Mouse (Mus musculus): ENCODE data around the gene Tmem140. TPM values are rescaled to one million over a fixed set of nuclear protein-coding genes. Genes with fewer than 3 reads are reported as not detected.

Gene Tmem140
- polyA plus RNA-seq, 1 experiment from 2014 or later = 0.65 TPM

GRCm38 (mm10) chr6:34901911-34902444 is 39.0 kb downstream of the Tmem140 start:
- WGBS = 79% methylated on average over 9 of the region's 9 CpGs
- ATAC-seq (no peak), DNase-seq (ENCODE audit: low spot score) (no peak)
- Histone ChIP-seq H3K36me3 (ENCODE audit: control insufficient read depth, insufficient read depth, low read length) (peaks cover 51% of the 10 kb centered on the region), H3K27me3 (replicated peaks; ENCODE audit: control insufficient read depth, insufficient read depth, low read length) (no peaks in the 10 kb centered on the region), H3K4me2 (ENCODE audit: low read length) (no peak overlapping the region), H3K27ac (ENCODE audit: low read depth, low read length) (no peak overlapping the region), H3K9me3 (replicated peaks; ENCODE audit: control insufficient read depth, low read length) (no peaks in the 10 kb centered on the region), H3K9ac (ENCODE audit: low read length) (no peak overlapping the region), H3K4me1 (ENCODE audit: control insufficient read depth, insufficient read depth, low read length) (no peaks in the 10 kb centered on the region), H3K4me3 (ENCODE audit: low read depth, low read length) (no peak overlapping the region)

GRCm38 (mm10) chr6:34902578-34902977 is 39.6 kb downstream of the Tmem140 start:
- H3K36me3 ChIP-seq (ENCODE audit: control insufficient read depth, insufficient read depth, low read length) = peaks cover 57% of the 10 kb centered on the region

GRCm38 (mm10) chr6:34903441-34903840 is 40.5 kb downstream of the Tmem140 start:
- DNase-seq (ENCODE audit: low spot score) (no peak), ATAC-seq (no peak)
- Histone ChIP-seq H3K4me2 (ENCODE audit: low read length) (no peak overlapping the region), H3K27me3 (replicated peaks; ENCODE audit: control insufficient read depth, insufficient read depth, low read length) (no peaks in the 10 kb centered on the region), H3K9me3 (replicated peaks; ENCODE audit: control insufficient read depth, low read length) (no peaks in the 10 kb centered on the region), H3K27ac (ENCODE audit: low read depth, low read length) (no peak overlapping the region), H3K4me3 (ENCODE audit: low read depth, low read length) (no peak overlapping the region), H3K9ac (ENCODE audit: low read length) (no peak overlapping the region), H3K36me3 (ENCODE audit: control insufficient read depth, insufficient read depth, low read length) (peaks cover 63% of the 10 kb centered on the region), H3K4me1 (ENCODE audit: control insufficient read depth, insufficient read depth, low read length) (no peaks in the 10 kb centered on the region)
- 86% methylated on average over 5 of the region's 5 CpGs for WGBS

More at GRCm38 (mm10) chr6:34902578-34902977, 39.6 kb downstream of the Tmem140 start:
- DNase-seq (ENCODE audit: low spot score) (no peak), ATAC-seq (no peak)
- no peak overlapping the region for H3K27ac ChIP-seq (ENCODE audit: low read depth, low read length)
- no peaks in the 10 kb centered on the region for H3K4me1 ChIP-seq (ENCODE audit: control insufficient read depth, insufficient read depth, low read length)
- no peak overlapping the region for H3K4me2 ChIP-seq (ENCODE audit: low read length)
- WGBS = 92% methylated on average over 7 of the region's 7 CpGs
- no peaks in the 10 kb centered on the region for H3K27me3 ChIP-seq (replicated peaks; ENCODE audit: control insufficient read depth, insufficient read depth, low read length)
- H3K9ac ChIP-seq (ENCODE audit: low read length) = no peak overlapping the region
- H3K9me3 ChIP-seq (replicated peaks; ENCODE audit: control insufficient read depth, low read length) = no peaks in the 10 kb centered on the region
- H3K4me3 ChIP-seq (ENCODE audit: low read depth, low read length) = no peak overlapping the region

- no peaks in the 10 kb centered on the region for H3K4me1 ChIP-seq (ENCODE audit: control insufficient read depth, insufficient read depth, low read length)
- no peak overlapping the region for H3K9ac ChIP-seq (ENCODE audit: low read length)
- no peaks in the 10 kb centered on the region for H3K9me3 ChIP-seq (replicated peaks; ENCODE audit: control insufficient read depth, low read length)
- H3K27me3 ChIP-seq (replicated peaks; ENCODE audit: control insufficient read depth, insufficient read depth, low read length) = no peaks in the 10 kb centered on the region
- no peak for DNase-seq (ENCODE audit: low spot score)
- H3K4me2 ChIP-seq (ENCODE audit: low read length) = no peak overlapping the region
- no peak for ATAC-seq
- no peak overlapping the region for H3K4me3 ChIP-seq (ENCODE audit: low read depth, low read length)
- 81% methylated on average over 10 of the region's 10 CpGs for WGBS
- peaks cover 63% of the 10 kb centered on the region for H3K36me3 ChIP-seq (ENCODE audit: control insufficient read depth, insufficient read depth, low read length)
- H3K27ac ChIP-seq (ENCODE audit: low read depth, low read length) = no peak overlapping the region
Observed at GRCm38 (mm10) chr6:34903851-34904250, 40.9 kb downstream of the Tmem140 start.

- WGBS = 91% methylated on average over 6 of the region's 6 CpGs
- ATAC-seq = no peak
- peaks cover 58% of the 10 kb centered on the region for H3K36me3 ChIP-seq (ENCODE audit: control insufficient read depth, insufficient read depth, low read length)
Observed at GRCm38 (mm10) chr6:34904361-34904760, 41.4 kb downstream of the Tmem140 start.

GRCm38 (mm10) chr6:34906125-34906524 is 43.2 kb downstream of the Tmem140 start:
- Histone ChIP-seq H3K36me3 (ENCODE audit: control insufficient read depth, insufficient read depth, low read length) (peaks cover 44% of the 10 kb centered on the region), H3K27ac (ENCODE audit: low read depth, low read length) (no peak overlapping the region)
- 83% methylated on average over 2 of the region's 2 CpGs for WGBS

More at GRCm38 (mm10) chr6:34904361-34904760, 41.4 kb downstream of the Tmem140 start:
- DNase-seq (ENCODE audit: low spot score) = no peak
- no peak overlapping the region for H3K4me3 ChIP-seq (ENCODE audit: low read depth, low read length)
- H3K9ac ChIP-seq (ENCODE audit: low read length) = no peak overlapping the region
- H3K4me2 ChIP-seq (ENCODE audit: low read length) = no peak overlapping the region
- no peaks in the 10 kb centered on the region for H3K27me3 ChIP-seq (replicated peaks; ENCODE audit: control insufficient read depth, insufficient read depth, low read length)
- H3K4me1 ChIP-seq (ENCODE audit: control insufficient read depth, insufficient read depth, low read length) = peaks cover 2% of the 10 kb centered on the region; the same call in 1 of the 2 replicates
- no peak overlapping the region for H3K27ac ChIP-seq (ENCODE audit: low read depth, low read length)
- no peaks in the 10 kb centered on the region for H3K9me3 ChIP-seq (replicated peaks; ENCODE audit: control insufficient read depth, low read length)

GRCm38 (mm10) chr6:34906661-34907060 is 43.7 kb downstream of the Tmem140 start:
- Histone ChIP-seq H3K9ac (ENCODE audit: low read length) (no peak overlapping the region), H3K4me3 (ENCODE audit: low read depth, low read length) (no peak overlapping the region), H3K27me3 (replicated peaks; ENCODE audit: control insufficient read depth, insufficient read depth, low read length) (no peaks in the 10 kb centered on the region), H3K27ac (ENCODE audit: low read depth, low read length) (no peak overlapping the region), H3K36me3 (ENCODE audit: control insufficient read depth, insufficient read depth, low read length) (peaks cover 44% of the 10 kb centered on the region), H3K4me1 (ENCODE audit: control insufficient read depth, insufficient read depth, low read length) (peaks cover 9% of the 10 kb centered on the region), H3K9me3 (replicated peaks; ENCODE audit: control insufficient read depth, low read length) (no peaks in the 10 kb centered on the region), H3K4me2 (ENCODE audit: low read length) (no peak overlapping the region)
- 91% methylated on average over 4 of the region's 4 CpGs for WGBS
- DNase-seq (ENCODE audit: low spot score) (no peak), ATAC-seq (no peak)

More at GRCm38 (mm10) chr6:34906125-34906524, 43.2 kb downstream of the Tmem140 start:
- no peak overlapping the region for H3K4me2 ChIP-seq (ENCODE audit: low read length)
- no peaks in the 10 kb centered on the region for H3K27me3 ChIP-seq (replicated peaks; ENCODE audit: control insufficient read depth, insufficient read depth, low read length)
- peaks cover 9% of the 10 kb centered on the region for H3K4me1 ChIP-seq (ENCODE audit: control insufficient read depth, insufficient read depth, low read length)
- no peak overlapping the region for H3K9ac ChIP-seq (ENCODE audit: low read length)
- DNase-seq (ENCODE audit: low spot score) (no peak), ATAC-seq (no peak)
- no peaks in the 10 kb centered on the region for H3K9me3 ChIP-seq (replicated peaks; ENCODE audit: control insufficient read depth, low read length)
- no peak overlapping the region for H3K4me3 ChIP-seq (ENCODE audit: low read depth, low read length)

GRCm38 (mm10) chr6:34907121-34907614 is 44.2 kb downstream of the Tmem140 start:
- peaks cover 40% of the 10 kb centered on the region for H3K36me3 ChIP-seq (ENCODE audit: control insufficient read depth, insufficient read depth, low read length)
- H3K9ac ChIP-seq (ENCODE audit: low read length) = no peak overlapping the region
- no peaks in the 10 kb centered on the region for H3K9me3 ChIP-seq (replicated peaks; ENCODE audit: control insufficient read depth, low read length)
- H3K4me3 ChIP-seq (ENCODE audit: low read depth, low read length) = no peak overlapping the region
- H3K27me3 ChIP-seq (replicated peaks; ENCODE audit: control insufficient read depth, insufficient read depth, low read length) = no peaks in the 10 kb centered on the region
- H3K4me1 ChIP-seq (ENCODE audit: control insufficient read depth, insufficient read depth, low read length) = peaks cover 9% of the 10 kb centered on the region
- no peak for ATAC-seq
- 83% methylated on average over 2 of the region's 2 CpGs for WGBS
- H3K4me2 ChIP-seq (ENCODE audit: low read length) = no peak overlapping the region
- DNase-seq (ENCODE audit: low spot score) = no peak
- no peak overlapping the region for H3K27ac ChIP-seq (ENCODE audit: low read depth, low read length)

- Histone ChIP-seq H3K27ac (ENCODE audit: low read depth, low read length) (no peak overlapping the region), H3K4me1 (ENCODE audit: control insufficient read depth, insufficient read depth, low read length) (peaks cover 9% of the 10 kb centered on the region), H3K4me2 (ENCODE audit: low read length) (no peak overlapping the region), H3K36me3 (ENCODE audit: control insufficient read depth, insufficient read depth, low read length) (peaks cover 34% of the 10 kb centered on the region), H3K4me3 (ENCODE audit: low read depth, low read length) (no peak overlapping the region), H3K27me3 (replicated peaks; ENCODE audit: control insufficient read depth, insufficient read depth, low read length) (no peaks in the 10 kb centered on the region), H3K9me3 (replicated peaks; ENCODE audit: control insufficient read depth, low read length) (no peaks in the 10 kb centered on the region), H3K9ac (ENCODE audit: low read length) (no peak overlapping the region)
- ATAC-seq = no peak
- no peak for DNase-seq (ENCODE audit: low spot score)
- 93% methylated on average over 18 of the region's 18 CpGs for WGBS
Observed at GRCm38 (mm10) chr6:34907696-34908260, 44.8 kb downstream of the Tmem140 start.
